Mouse (Mus musculus) mouse trophoblast stem cell (cell line): Measurements from ENCODE around the gene P2rx2.

Experiments used
- in situ Hi-C, 2 experiments: fragments of 300-500 bp; cut with MseI, MboI; formaldehyde crosslinking; loops; 2 replicates in 1 of 2; 3 replicates in 1 of 2; pipeline ENCODE4 v1.15.1; 2025

The P2rx2 gene

GRCm38 (mm10) chr5:110330508-110330907, 12.5 kb downstream of the P2rx2 start:
- in situ Hi-C loops: no loop called here

- in situ Hi-C loops: no loop called here
These were observed 29.9 kb downstream of the P2rx2 start for GRCm38 (mm10) chr5:110313127-110313526.

GRCm38 (mm10) chr5:110308861-110309260, 34.2 kb downstream of the P2rx2 start:
- in situ Hi-C loops: no loop called here

- in situ Hi-C loops: no loop called here
These were observed 42.4 kb downstream of the P2rx2 start for GRCm38 (mm10) chr5:110300591-110300990.

- in situ Hi-C loops: no loop called here
These were observed 46.4 kb downstream of the P2rx2 start for GRCm38 (mm10) chr5:110296637-110297036.

- in situ Hi-C loops: no loop called here
These were observed 51.4 kb downstream of the P2rx2 start for GRCm38 (mm10) chr5:110291649-110292048.
